Mouse (Mus musculus) lung, adult 2 months (tissue): Measurements from ENCODE around the gene Togaram1. TPM values are rescaled to one million over a fixed set of nuclear protein-coding genes. Genes with fewer than 3 reads are reported as not detected.

ENCODE experiments used
- DNase-seq: peaks from one replicate; pipeline ENCODE4 v3.0.0; 2022
- H3K4me1 ChIP-seq: fragments of 200-500 bp; 2 replicates; pipeline ENCODE4 v1.6.1; 2011; ENCODE audit warnings: low read length; ENCODE audit not compliant: control insufficient read depth, insufficient read depth
- H3K4me3 ChIP-seq: fragments of 200-500 bp; replicated peaks from 2 replicates; pipeline ENCODE3; 2011; ENCODE audit warnings: low read depth, mild to moderate bottlenecking, control low read depth, low read length; ENCODE audit errors: extremely low read depth
- CTCF ChIP-seq: fragments of 200-500 bp; IDR thresholded peaks from 2 replicates; pipeline ENCODE4 v1.5.1; 2011; ENCODE audit warnings: mild to moderate bottlenecking, low read length, control low read depth; ENCODE audit not compliant: insufficient read depth
- POLR2A ChIP-seq: fragments of 200-500 bp; IDR thresholded peaks from 2 replicates; pipeline ENCODE4 v1.6.1; 2011; ENCODE audit warnings: low read depth, mild to moderate bottlenecking, control low read depth, low read length, borderline replicate concordance; ENCODE audit errors: extremely low read depth
- WGBS: fragments of 180-500 bp; shearing (Covaris S2); methylation state at CpG from one replicate; pipeline ENCODE4 v1.1.7; 2018; 5-methylcytosine and 5-hydroxymethylcytosine counted together
- polyA plus RNA-seq: library from polyadenylated mRNA; depleted of rRNA; stranded (reverse); fragments of >200 nt; gene quantifications from 2 replicates; pipeline ENCODE4 v1.2.3, GENCODE M21; 2012

Togaram1 gene
- polyA plus RNA-seq, 1 experiment: 6.4 TPM

DNA sequence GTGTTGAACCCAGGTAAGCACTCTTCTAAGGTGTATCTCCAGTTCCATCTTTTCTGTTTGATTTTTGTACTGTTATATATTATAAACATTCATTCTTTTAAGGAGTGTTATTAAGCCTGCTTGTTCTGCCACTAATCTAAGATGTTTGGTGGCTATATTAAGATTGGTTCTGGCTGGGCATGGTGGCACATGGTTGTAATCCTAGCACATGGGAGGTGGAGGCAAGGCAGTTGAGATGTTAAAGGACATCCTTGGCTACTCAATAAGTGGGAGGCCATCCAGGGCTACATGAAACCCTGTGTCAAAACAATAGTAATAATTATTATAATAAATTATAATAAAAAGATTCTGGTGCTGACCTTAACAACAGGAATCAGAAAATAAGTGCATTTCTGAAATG, 5.8 kb downstream of the Togaram1 start:
- Histone ChIP-seq H3K4me1 (peaks cover 8% of the 10 kb centered on the region), H3K4me3 (no peak overlapping the region)
- no peak for DNase-seq
- TF ChIP-seq CTCF (no peak), POLR2A (no peak)

DNA sequence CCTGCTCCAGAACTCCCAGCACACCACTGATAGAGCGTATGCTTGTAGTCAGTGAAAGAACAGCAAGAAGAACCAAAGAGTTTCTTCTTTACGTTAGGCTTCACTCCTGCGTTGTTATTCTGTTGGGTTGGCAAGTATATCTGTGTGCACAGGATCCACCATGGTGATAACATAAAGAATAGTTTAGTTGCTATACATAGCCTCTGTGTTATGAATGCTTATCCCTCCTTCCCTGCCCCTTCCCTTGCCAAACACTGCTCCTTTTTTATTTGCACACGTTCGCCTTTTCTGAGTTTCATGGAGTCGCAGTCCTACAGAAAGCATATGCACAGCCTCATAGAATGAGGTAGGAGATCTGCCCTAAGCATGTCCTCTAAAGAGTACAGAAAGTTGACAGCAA, 6.5 kb downstream of the Togaram1 start:
- no peak for TF ChIP-seq CTCF
- no peak for TF ChIP-seq POLR2A
- 64% methylated on average over 6 of the region's 6 CpGs for WGBS
- H3K4me1 ChIP-seq: peaks cover 8% of the 10 kb centered on the region
- no peak overlapping the region for H3K4me3 ChIP-seq
- DNase-seq: no peak

DNA sequence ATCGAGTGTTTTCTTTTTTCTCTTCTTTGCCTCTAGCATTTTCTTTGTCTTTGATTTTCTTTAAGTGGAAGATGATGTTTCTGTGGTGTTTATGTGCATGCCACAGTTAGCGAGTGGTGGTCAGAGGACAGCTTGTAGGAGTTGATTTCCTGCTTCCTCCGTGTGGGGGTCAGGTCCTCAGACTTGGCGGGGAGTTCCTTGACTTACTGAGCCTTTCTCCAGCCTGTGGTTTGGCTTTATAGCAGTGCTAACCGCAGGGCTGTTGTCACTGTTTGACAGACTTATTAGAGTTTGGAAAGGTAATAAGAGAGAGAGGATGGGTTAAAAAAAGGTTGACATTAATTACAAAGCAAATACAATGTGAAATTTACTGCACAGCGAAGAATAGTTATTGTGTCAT, 10.0 kb downstream of the Togaram1 start:
- peaks cover 7% of the 10 kb centered on the region for H3K4me1 ChIP-seq
- 29% methylated on average over 6 of the region's 6 CpGs for WGBS
- TF ChIP-seq CTCF: no peak
- no peak for TF ChIP-seq POLR2A
- H3K4me3 ChIP-seq: no peak overlapping the region
- peak; percentile 5 for DNase-seq

DNA sequence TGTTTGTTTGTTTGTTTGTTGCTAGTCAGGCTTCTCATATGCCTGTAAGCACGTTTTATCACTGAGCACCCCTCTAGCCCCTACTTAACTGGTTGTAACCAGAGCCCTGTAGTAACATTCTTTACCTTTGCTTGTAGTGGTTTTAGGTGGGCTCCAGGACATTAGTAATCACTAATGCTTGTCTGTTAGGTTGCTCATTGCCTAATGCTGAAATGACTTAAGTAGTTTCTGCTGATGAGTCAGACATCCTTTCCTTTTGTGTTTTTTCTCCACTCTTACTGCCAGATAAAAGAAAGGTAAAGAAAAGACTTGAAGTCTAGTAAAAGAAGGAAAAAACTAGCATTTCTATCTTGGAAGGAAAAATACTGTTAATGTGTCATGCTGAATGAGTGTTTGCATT, 10.6 kb downstream of the Togaram1 start:
- Histone ChIP-seq H3K4me3 (no peak overlapping the region), H3K4me1 (peaks cover 3% of the 10 kb centered on the region)
- TF ChIP-seq CTCF: no peak
- TF ChIP-seq POLR2A: no peak
- 17% methylated on average over 1 of the region's 1 CpGs for WGBS
- DNase-seq: no peak

DNA sequence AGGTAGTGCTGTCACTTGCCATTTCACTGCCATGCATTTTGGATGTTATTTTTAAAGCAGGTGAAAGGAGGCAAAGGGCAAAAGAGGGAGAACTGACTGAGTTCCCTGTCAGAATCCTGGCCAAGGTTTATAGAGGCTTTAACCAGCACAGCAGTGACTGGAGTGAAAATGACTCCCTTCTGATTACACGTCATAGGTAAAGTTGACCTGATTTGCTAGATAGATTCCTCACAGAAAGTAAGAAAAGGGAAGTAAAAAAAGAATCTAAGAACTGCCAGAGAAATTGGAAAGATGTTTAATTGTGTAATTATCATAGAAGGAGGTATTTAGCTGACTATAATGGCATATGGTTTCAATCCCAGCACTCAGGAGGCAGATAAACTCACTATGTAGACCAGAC, 11.9 kb downstream of the Togaram1 start:
- WGBS: 79% methylated on average over 1 of the region's 1 CpGs
- TF ChIP-seq CTCF (no peak), POLR2A (no peak)

DNA sequence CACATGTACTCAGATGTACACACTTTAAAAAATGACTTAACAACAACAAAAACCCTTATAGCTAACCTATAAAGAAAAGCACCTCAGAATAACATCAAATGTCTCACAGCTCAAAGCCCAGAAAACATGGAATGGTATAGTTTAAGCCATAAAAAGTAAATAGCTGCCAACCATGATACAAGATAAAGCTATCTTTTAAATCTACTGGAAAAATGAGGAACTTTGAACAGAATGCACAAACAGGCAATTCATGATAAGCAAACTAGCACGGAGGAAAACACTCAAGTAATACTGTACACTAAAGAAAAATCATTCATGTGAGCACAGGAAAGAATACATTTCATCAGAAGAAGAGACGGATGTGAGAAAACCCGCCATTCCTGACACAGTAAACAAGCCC, 42.1 kb downstream of the Togaram1 start:
- Histone ChIP-seq H3K4me3 (no peak overlapping the region), H3K4me1 (no peaks in the 10 kb centered on the region)
- DNase-seq: no peak
- 84% methylated on average over 3 of the region's 3 CpGs for WGBS
- TF ChIP-seq POLR2A: no peak
- no peak for TF ChIP-seq CTCF

More for the DNA sequence above, 11.9 kb downstream of the Togaram1 start:
- Histone ChIP-seq H3K4me1 (no peaks in the 10 kb centered on the region; the same call in 1 of the 2 replicates), H3K4me3 (no peak overlapping the region)
- no peak for DNase-seq

DNA sequence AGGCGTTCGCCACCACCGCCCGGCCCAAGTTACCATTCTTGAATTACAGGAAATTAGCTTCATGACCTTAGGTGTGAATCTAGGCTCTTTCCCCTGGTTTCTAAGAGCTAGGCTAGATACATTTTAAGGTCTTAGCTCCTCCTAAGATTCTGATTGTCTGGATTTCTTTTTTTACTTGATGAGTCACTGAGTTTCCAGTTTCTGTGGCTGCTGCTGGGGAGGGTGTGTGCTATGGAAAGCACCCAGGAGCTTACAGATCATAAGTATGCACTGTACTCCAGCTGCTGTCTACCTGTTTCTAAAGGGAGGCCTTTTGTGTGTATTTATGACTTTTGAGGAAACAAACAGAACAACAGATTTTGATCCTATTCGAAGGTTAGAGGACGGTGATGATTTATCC, 57.2 kb downstream of the Togaram1 start:
- 98% methylated on average over 6 of the region's 6 CpGs for WGBS
- no peak overlapping the region for H3K4me3 ChIP-seq
- no peak for DNase-seq
- no peaks in the 10 kb centered on the region for H3K4me1 ChIP-seq
- TF ChIP-seq POLR2A (no peak), CTCF (no peak)

DNA sequence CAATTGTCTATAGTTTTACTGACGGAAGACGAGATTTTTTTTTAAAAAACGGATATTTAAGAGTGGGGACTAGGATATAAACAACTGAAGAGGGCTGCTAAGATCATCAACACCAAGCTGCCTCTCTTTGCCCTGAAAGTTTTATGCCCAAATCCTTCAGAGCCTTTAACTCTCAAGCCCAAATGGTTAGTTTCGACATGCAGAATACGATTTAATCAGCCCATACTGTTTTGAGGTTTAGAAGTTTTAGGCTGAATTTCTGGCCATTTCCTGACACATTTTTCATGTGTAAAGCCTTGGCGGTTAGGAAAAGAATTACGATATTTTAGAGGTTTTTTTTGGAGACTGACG, 70.2 kb downstream of the Togaram1 start:
- no peak for DNase-seq
- peaks cover 7% of the 10 kb centered on the region for H3K4me1 ChIP-seq
- no peak for TF ChIP-seq POLR2A
- no peak for TF ChIP-seq CTCF
- peak overlapping the region; percentile 95 for H3K4me3 ChIP-seq
- 40% methylated on average over 8 of the region's 8 CpGs for WGBS

DNA sequence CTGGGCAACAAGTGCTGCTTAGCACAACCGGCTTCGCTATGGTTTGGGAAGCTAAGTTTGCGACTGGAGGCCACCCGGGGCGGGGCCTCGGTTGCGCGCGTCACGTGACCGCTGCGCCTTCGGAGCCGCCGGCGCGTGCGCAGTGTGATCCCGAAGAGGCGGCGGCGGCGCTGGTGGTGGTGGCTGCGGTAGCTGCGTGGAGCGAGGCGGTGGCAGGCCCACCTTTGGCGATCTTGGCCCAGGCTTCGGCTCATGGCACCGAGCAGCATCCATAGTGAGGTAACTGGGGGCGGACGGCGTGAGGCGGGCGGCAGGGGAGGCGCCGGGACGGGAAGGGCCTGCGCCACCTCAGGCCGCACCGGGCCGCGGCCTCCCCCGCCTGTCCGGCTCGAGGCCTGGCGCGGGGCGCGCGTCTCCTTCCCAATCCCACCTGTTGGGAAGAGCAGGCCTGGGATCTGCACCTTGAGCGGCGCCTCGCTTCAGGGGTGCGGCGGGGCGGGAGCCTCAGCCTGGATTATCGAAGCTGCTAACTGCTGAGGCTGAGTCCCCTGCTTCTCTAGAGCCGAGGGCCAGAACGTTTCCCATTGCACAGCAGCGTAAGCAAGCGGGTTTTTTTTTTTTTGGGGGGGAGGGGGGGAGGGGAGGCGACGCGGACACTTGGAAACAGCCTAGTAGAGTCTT, 70.7 kb downstream of the Togaram1 start, which contains the start of gene Prpf39:
Gene Prpf39, plus strand, starts transcription at position 144 of the 681 bp plus-strand sequence.
- peak; percentile 92 for DNase-seq
- no peak for TF ChIP-seq CTCF
- TF ChIP-seq POLR2A: peak; percentile 92
- Histone ChIP-seq H3K4me3 (peak within 1 kb of the TSS; percentile 95), H3K4me1 (peaks cover 7% of the 10 kb centered on the region)
- WGBS: under 1% methylated on average over 65 of the region's 65 CpGs

DNA sequence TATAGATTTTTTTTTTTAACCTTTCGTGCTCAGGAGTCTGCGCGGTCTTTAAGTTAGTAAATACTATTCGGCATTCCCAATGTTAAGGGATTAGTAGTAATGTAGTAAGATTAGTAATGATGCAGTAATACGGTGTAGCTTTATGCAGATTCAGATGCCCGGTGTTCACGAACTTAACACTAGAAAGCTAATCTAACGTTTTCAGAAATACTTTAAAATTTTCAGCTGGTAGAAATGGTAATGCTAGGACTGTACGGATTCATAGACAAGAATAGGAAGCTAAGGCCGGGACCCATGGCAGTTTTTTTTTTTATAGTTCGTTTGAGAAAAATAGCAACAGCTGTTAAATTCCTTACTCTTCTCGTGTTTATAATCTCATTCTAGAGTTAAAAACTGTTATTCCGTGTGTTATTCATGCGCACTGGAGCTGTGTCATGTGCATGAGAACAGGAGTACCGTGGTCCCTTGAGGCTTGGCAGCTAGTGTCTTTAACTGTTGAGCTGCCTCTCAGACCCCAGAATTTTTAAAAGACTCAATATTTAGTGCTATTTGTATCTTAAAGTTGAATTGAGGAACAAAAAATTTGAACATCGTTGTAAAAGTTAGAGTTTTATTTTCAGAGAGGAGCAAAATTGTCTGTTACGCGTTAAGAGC, 71.4 kb downstream of the Togaram1 start:
- 6% methylated on average over 18 of the region's 18 CpGs for WGBS
- no peak for TF ChIP-seq CTCF
- TF ChIP-seq POLR2A: no peak
- Histone ChIP-seq H3K4me3 (peak overlapping the region; percentile 95), H3K4me1 (peaks cover 7% of the 10 kb centered on the region)
- no peak for DNase-seq
